8 mouse cellular contexts compared by ENCODE assay signal in the genomic region with DNA sequence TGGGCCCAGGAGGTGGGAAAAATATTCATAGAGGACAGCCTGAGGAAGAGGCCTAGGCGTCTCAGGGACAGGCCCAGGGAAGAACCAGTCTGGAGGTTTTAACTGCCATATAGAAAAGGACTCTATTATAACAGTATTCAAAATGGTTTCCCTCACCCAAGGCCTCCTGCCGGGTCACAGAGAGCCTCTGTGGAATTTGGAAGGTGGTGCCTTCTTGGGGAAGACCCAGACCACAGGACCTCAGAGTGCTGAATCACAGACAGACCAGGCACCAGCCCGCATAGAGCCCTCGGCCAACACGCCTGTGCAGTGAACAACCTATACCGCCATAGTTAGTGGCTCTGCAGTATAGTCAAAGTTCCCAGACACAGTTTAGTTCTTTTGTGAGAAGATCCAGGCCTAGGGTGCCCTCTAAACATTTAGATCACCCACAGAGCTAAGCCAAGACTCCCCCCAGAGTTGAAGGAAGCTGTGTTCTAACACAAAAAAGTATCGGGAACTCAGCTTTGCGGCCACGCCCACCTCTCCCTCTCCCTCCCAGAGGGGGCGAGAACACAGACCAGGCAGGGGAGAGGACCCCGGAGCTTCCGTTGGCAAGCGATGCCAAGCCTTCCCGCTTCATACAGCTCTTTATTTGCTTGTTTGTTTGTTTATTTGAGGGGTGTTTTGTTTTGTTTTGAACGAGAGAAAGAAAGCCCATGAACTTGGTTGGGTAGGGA.
DNase-seq lines count a peak whose midpoint lies in the region; ATAC-seq lines count a peak whose summit lies in the region.

No protein-coding gene starts in this region.

- intact Hi-C loops in heart, postnatal 14 days (cut with DNase I): no loop called here

- H3K4me2 ChIP-seq in hindbrain, embryonic 11.5 days (replicated peaks; ENCODE audit: low read depth, low read length): peak overlapping the region; percentile 35

- DNase-seq in heart, embryonic 10.5 days (ENCODE audit: low spot score): no peak
- DNase-seq in heart, postnatal 14 days: no peak
- DNase-seq in NIH3T3 (ENCODE audit: low read depth): peak; percentile 25
- peak; percentile 67 for DNase-seq in hindbrain, embryonic 11.5 days (ENCODE audit: low spot score)
- DNase-seq in midbrain, embryonic 10.5 days (ENCODE audit: low spot score): peak; percentile 33
- no peak for DNase-seq in cerebellum, postnatal 25 days
- DNase-seq in spleen, postnatal 36 days (ENCODE audit: low spot score in 2 of 2): no peak

- ATAC-seq in hindbrain, embryonic 11.5 days (ENCODE audit: low FRiP score): peak; percentile 34; the same call in 1 of the 2 replicates
- no peak for ATAC-seq in erythroid progenitor cell, adult 5-6 weeks (replicated peaks; ENCODE audit: low FRiP score, poor library complexity, severe bottlenecking)

- H3K27me3 ChIP-seq in heart, embryonic 10.5 days (ENCODE audit: insufficient read depth, poor library complexity, severe bottlenecking): no peaks in the 10 kb centered on the region
- H3K27me3 ChIP-seq in hindbrain, embryonic 11.5 days (ENCODE audit: control insufficient read depth, insufficient read depth, low read length): 0 out of 2 replicates have a peak, but pooled peaks cover 2% of the 10 kb centered on the region
- peaks cover 9% of the 10 kb centered on the region; the same call in 1 of the 2 replicates for H3K27me3 ChIP-seq in midbrain, embryonic 10.5 days (ENCODE audit: low read depth, poor library complexity, severe bottlenecking)

- H3K36me3 ChIP-seq in heart, embryonic 10.5 days: no peaks in the 10 kb centered on the region
- no peaks in the 10 kb centered on the region for H3K36me3 ChIP-seq in hindbrain, embryonic 11.5 days (ENCODE audit: control insufficient read depth, insufficient read depth, low read length)
- H3K36me3 ChIP-seq in midbrain, embryonic 10.5 days: no peaks in the 10 kb centered on the region

- no peaks in the 10 kb centered on the region for H3K9me3 ChIP-seq in heart, embryonic 10.5 days
- no peaks in the 10 kb centered on the region for H3K9me3 ChIP-seq in hindbrain, embryonic 11.5 days (ENCODE audit: control insufficient read depth, low read length)
- no peaks in the 10 kb centered on the region for H3K9me3 ChIP-seq in midbrain, embryonic 10.5 days (replicated peaks)

- peak overlapping the region; percentile 39 for H3K4me3 ChIP-seq in heart, embryonic 10.5 days
- H3K4me3 ChIP-seq in hindbrain, embryonic 11.5 days (ENCODE audit: low read depth, low read length): no peak overlapping the region
- peak overlapping the region; percentile 45 for H3K4me3 ChIP-seq in midbrain, embryonic 10.5 days

- 26% methylated on average over 15 of the region's 15 CpGs for WGBS in heart, embryonic 10.5 days
- WGBS in hindbrain, embryonic 11.5 days: 17% methylated on average over 15 of the region's 15 CpGs
- WGBS in midbrain, embryonic 10.5 days: 21% methylated on average over 15 of the region's 15 CpGs

- H3K9ac ChIP-seq in hindbrain, embryonic 11.5 days (ENCODE audit: low read depth, low read length): no peak overlapping the region

- peaks cover 47% of the 10 kb centered on the region for H3K4me1 ChIP-seq in heart, embryonic 10.5 days
- no peaks in the 10 kb centered on the region; the same call in 1 of the 2 replicates for H3K4me1 ChIP-seq in hindbrain, embryonic 11.5 days (replicated peaks; ENCODE audit: control insufficient read depth, insufficient read depth, low read length)
- H3K4me1 ChIP-seq in midbrain, embryonic 10.5 days: peaks cover 42% of the 10 kb centered on the region

- peak overlapping the region; percentile 78 for H3K27ac ChIP-seq in heart, embryonic 10.5 days
- peak overlapping the region; percentile 48; the same call in 1 of the 2 replicates for H3K27ac ChIP-seq in hindbrain, embryonic 11.5 days (ENCODE audit: low read depth, low read length)
- peak overlapping the region; percentile 72 for H3K27ac ChIP-seq in midbrain, embryonic 10.5 days (replicated peaks)

Comparison
In these comparisons a context has a peak if more than half of its experiments do, and no peak if none do; other contexts are left out.
1. DNase-seq: peak in NIH3T3 (single experiment), hindbrain, embryonic 11.5 days (single experiment) and midbrain, embryonic 10.5 days (single experiment); none in heart, embryonic 10.5 days (single experiment), heart, postnatal 14 days (0 of 2), cerebellum, postnatal 25 days (0 of 2) and spleen, postnatal 36 days (0 of 2).
2. Peak in every context shown above with its lines, with median percentiles within 50 percentile points of each other: H3K27ac ChIP-seq.